Mouse (Mus musculus): ENCODE results near the gene Myocos. TPM values are rescaled to one million over a fixed set of nuclear protein-coding genes. Genes with fewer than 3 reads are reported as not detected.

The Myocos gene
- polyA plus RNA-seq, 1 experiment: not detected

- no peaks in the 10 kb centered on the region for H3K4me1 ChIP-seq (ENCODE audit: control insufficient read depth, insufficient read depth, insufficient read length, low read length)
- no peak overlapping the region for H3K27ac ChIP-seq (ENCODE audit: insufficient read depth, low read depth, low read length)
- TF ChIP-seq POLR2A (IDR thresholded peaks at IDR 0.05; ENCODE audit: low read depth, low read length) (no peak), CTCF (IDR thresholded peaks at IDR 0.05; ENCODE audit: extremely low read depth, insufficient read length, insufficient replicate concordance, low read depth, low read length) (no peak)
- no peaks in the 10 kb centered on the region for H3K36me3 ChIP-seq (ENCODE audit: control insufficient read depth, insufficient read depth, low read length)
- 77% methylated on average over 1 of the region's 1 CpGs for WGBS
- no peak overlapping the region for H3K4me3 ChIP-seq (ENCODE audit: low read depth, low read length)
- H3K27me3 ChIP-seq (ENCODE audit: control insufficient read depth, insufficient read depth, low read length): no peaks in the 10 kb centered on the region
These were observed 42.5 kb downstream of the Myocos start for GRCm38 (mm10) chr1:162615511-162615910.

- no peaks in the 10 kb centered on the region for H3K36me3 ChIP-seq (ENCODE audit: control insufficient read depth, insufficient read depth, low read length)
- WGBS: 51% methylated on average over 4 of the region's 4 CpGs
- TF ChIP-seq CTCF (IDR thresholded peaks at IDR 0.05; ENCODE audit: extremely low read depth, insufficient read length, insufficient replicate concordance, low read depth, low read length): no peak
- TF ChIP-seq POLR2A (IDR thresholded peaks at IDR 0.05; ENCODE audit: low read depth, low read length): no peak
These were observed 46.8 kb downstream of the Myocos start for GRCm38 (mm10) chr1:162611191-162611590.

GRCm38 (mm10) chr1:162609633-162610250 lies 48.3 kb downstream of the Myocos start:
- WGBS: 62% methylated on average over 9 of the region's 9 CpGs
- H3K36me3 ChIP-seq (ENCODE audit: control insufficient read depth, insufficient read depth, low read length): no peaks in the 10 kb centered on the region
- no peak for TF ChIP-seq POLR2A (IDR thresholded peaks at IDR 0.05; ENCODE audit: low read depth, low read length)
- TF ChIP-seq CTCF (IDR thresholded peaks at IDR 0.05; ENCODE audit: extremely low read depth, insufficient read length, insufficient replicate concordance, low read depth, low read length): no peak
- no peak overlapping the region for H3K4me3 ChIP-seq (ENCODE audit: low read depth, low read length)
- no peak overlapping the region for H3K27ac ChIP-seq (ENCODE audit: insufficient read depth, low read depth, low read length)
- no peaks in the 10 kb centered on the region for H3K27me3 ChIP-seq (ENCODE audit: control insufficient read depth, insufficient read depth, low read length)
- H3K4me1 ChIP-seq (ENCODE audit: control insufficient read depth, insufficient read depth, insufficient read length, low read length): no peaks in the 10 kb centered on the region

More at GRCm38 (mm10) chr1:162611191-162611590, 46.8 kb downstream of the Myocos start:
- Histone ChIP-seq H3K27ac (ENCODE audit: insufficient read depth, low read depth, low read length) (no peak overlapping the region), H3K27me3 (ENCODE audit: control insufficient read depth, insufficient read depth, low read length) (no peaks in the 10 kb centered on the region), H3K4me1 (ENCODE audit: control insufficient read depth, insufficient read depth, insufficient read length, low read length) (no peaks in the 10 kb centered on the region), H3K4me3 (ENCODE audit: low read depth, low read length) (no peak overlapping the region)

GRCm38 (mm10) chr1:162608127-162608526 lies 49.9 kb downstream of the Myocos start:
- WGBS: 42% methylated on average over 1 of the region's 1 CpGs
- Histone ChIP-seq H3K4me1 (ENCODE audit: control insufficient read depth, insufficient read depth, insufficient read length, low read length) (no peaks in the 10 kb centered on the region), H3K4me3 (ENCODE audit: low read depth, low read length) (no peak overlapping the region), H3K27ac (ENCODE audit: insufficient read depth, low read depth, low read length) (no peak overlapping the region), H3K27me3 (ENCODE audit: control insufficient read depth, insufficient read depth, low read length) (no peaks in the 10 kb centered on the region), H3K36me3 (ENCODE audit: control insufficient read depth, insufficient read depth, low read length) (no peaks in the 10 kb centered on the region)
- TF ChIP-seq CTCF (IDR thresholded peaks at IDR 0.05; ENCODE audit: extremely low read depth, insufficient read length, insufficient replicate concordance, low read depth, low read length) (no peak), POLR2A (IDR thresholded peaks at IDR 0.05; ENCODE audit: low read depth, low read length) (no peak)

DNA sequence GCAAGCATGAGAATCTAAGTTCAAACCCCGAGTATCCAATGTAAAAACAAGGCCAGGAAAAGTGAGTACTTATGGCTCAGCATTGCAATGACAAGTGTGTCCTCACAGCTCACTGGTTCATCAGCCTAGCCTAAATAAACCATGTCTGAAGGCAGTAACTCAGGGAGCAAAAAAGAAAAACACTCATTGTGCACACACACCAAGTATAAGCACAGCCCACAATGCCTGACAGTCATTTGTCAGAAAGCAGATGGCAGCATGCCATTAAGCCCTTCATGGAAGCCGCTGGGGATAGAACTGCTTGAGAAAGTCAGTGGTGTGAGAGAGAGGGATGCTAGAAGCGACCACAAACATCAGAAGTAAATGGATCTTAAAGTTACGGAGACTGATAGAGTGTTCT lies 56.7 kb downstream of the Myocos start:
- no peaks in the 10 kb centered on the region for H3K27me3 ChIP-seq (ENCODE audit: control insufficient read depth, insufficient read depth, low read length)
- WGBS: 84% methylated on average over 4 of the region's 4 CpGs

DNA sequence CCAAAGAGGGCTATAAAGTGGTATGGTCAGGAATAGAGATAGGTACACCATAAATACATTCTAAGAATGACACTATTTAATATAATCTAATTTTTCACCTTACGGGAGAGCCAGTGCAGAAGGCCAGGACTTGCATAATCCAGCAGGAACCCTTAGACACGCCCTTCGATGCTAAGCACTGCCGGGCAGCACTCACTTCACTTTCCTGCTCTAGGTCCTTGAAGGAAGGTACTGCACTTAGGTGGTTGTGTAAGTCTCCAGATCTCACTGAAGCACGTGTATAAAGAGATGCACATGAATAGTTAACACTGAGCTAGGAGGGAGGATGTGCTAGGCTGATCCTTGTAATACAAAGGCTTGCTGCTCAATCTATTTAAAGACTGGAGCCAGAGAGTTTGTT lies 58.4 kb downstream of the Myocos start:
- TF ChIP-seq POLR2A (IDR thresholded peaks at IDR 0.05; ENCODE audit: low read depth, low read length) (no peak), CTCF (IDR thresholded peaks at IDR 0.05; ENCODE audit: extremely low read depth, insufficient read length, insufficient replicate concordance, low read depth, low read length) (no peak)
- Histone ChIP-seq H3K36me3 (ENCODE audit: control insufficient read depth, insufficient read depth, low read length) (peaks cover 18% of the 10 kb centered on the region), H3K27ac (ENCODE audit: insufficient read depth, low read depth, low read length) (no peak overlapping the region)

More for the DNA sequence above, 56.7 kb downstream of the Myocos start:
- Histone ChIP-seq H3K4me1 (ENCODE audit: control insufficient read depth, insufficient read depth, insufficient read length, low read length) (no peaks in the 10 kb centered on the region), H3K36me3 (ENCODE audit: control insufficient read depth, insufficient read depth, low read length) (peaks cover 13% of the 10 kb centered on the region), H3K4me3 (ENCODE audit: low read depth, low read length) (no peak overlapping the region), H3K27ac (ENCODE audit: insufficient read depth, low read depth, low read length) (no peak overlapping the region)
- TF ChIP-seq POLR2A (IDR thresholded peaks at IDR 0.05; ENCODE audit: low read depth, low read length): no peak
- TF ChIP-seq CTCF (IDR thresholded peaks at IDR 0.05; ENCODE audit: extremely low read depth, insufficient read length, insufficient replicate concordance, low read depth, low read length): no peak

DNA sequence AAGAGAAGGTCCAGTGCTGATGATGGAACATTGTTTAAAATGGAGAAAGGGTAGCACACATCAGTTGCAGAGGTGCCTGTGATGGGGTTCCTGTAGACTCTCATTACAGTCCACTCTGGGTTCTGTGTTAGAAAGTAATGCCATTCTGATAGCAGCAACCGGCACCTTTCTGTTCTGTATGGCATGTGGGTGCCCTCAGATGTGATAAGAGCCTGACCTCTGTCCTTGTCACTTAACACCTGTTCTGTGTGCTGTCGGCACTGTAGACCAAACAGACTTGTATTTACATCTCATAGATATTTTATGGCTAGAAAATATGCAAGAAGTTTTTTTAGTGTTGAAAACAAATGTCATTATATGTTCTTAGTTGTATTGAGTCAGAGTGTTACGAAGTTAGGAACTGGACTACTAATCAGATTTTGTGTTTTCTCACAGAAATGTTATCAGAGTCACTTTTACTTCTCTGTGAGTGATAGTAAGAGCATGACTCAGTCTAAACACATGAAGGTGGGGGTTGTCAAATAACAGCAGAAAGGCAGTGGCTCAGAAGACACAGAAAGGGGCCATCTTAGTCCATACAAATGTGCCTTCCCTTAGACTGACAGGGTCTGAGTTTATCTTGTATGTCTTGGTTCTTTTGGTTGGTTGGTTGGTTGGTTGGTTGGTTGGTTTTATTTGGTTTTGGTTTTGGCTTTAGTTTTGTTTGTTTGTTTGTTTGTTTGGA lies 60.5 kb downstream of the Myocos start:
- no peak overlapping the region for H3K4me3 ChIP-seq (ENCODE audit: low read depth, low read length)
- no peaks in the 10 kb centered on the region for H3K27me3 ChIP-seq (ENCODE audit: control insufficient read depth, insufficient read depth, low read length)
- no peak overlapping the region for H3K27ac ChIP-seq (ENCODE audit: insufficient read depth, low read depth, low read length)
- peaks cover 18% of the 10 kb centered on the region for H3K36me3 ChIP-seq (ENCODE audit: control insufficient read depth, insufficient read depth, low read length)
- 48% methylated on average over 3 of the region's 3 CpGs for WGBS
- H3K4me1 ChIP-seq (ENCODE audit: control insufficient read depth, insufficient read depth, insufficient read length, low read length): no peaks in the 10 kb centered on the region
- no peak for TF ChIP-seq POLR2A (IDR thresholded peaks at IDR 0.05; ENCODE audit: low read depth, low read length)
- no peak for TF ChIP-seq CTCF (IDR thresholded peaks at IDR 0.05; ENCODE audit: extremely low read depth, insufficient read length, insufficient replicate concordance, low read depth, low read length)

More for the DNA sequence above, 58.4 kb downstream of the Myocos start:
- Histone ChIP-seq H3K27me3 (ENCODE audit: control insufficient read depth, insufficient read depth, low read length) (no peaks in the 10 kb centered on the region), H3K4me3 (ENCODE audit: low read depth, low read length) (no peak overlapping the region), H3K4me1 (ENCODE audit: control insufficient read depth, insufficient read depth, insufficient read length, low read length) (no peaks in the 10 kb centered on the region)
- 87% methylated on average over 5 of the region's 5 CpGs for WGBS

Other genes with a start within 250 kb of the Myocos start
- gene Dnm3, start 180.2 kb downstream of the Myocos start, polyA plus RNA-seq (2012; rRNA removed): 0.48 and 1.0 TPM in 2 replicates
- gene Mettl13, start 109.7 kb downstream of the Myocos start, polyA plus RNA-seq (2012; rRNA removed): 1.4 and 3.0 TPM in 2 replicates
- gene Vamp4, start 87.7 kb downstream of the Myocos start, polyA plus RNA-seq (2012; rRNA removed): 2.8 and 6.6 TPM in 2 replicates
- gene Myoc, start 19.1 kb downstream of the Myocos start, polyA plus RNA-seq (2012; rRNA removed): 0.09 TPM in 1 of 2 replicates, not detected in the other
- 17.3 and 31.1 TPM in 2 replicates for gene Prrc2c, start 82.3 kb upstream of the Myocos start, polyA plus RNA-seq (2012; rRNA removed)
- gene Fmo4, start 155.8 kb upstream of the Myocos start, polyA plus RNA-seq (2012; rRNA removed): 5.5 and 14.1 TPM in 2 replicates
- gene Fmo1, start 208.4 kb upstream of the Myocos start, polyA plus RNA-seq (2012; rRNA removed): 1.7 and 3.0 TPM in 2 replicates
- gene Fmo2, start 240.5 kb upstream of the Myocos start, polyA plus RNA-seq (2012; rRNA removed): 0.61 and 1.7 TPM in 2 replicates